Mouse (Mus musculus) CH12.LX (cell line): ENCODE results near the gene Fbxl17. TPM values are rescaled to one million over a fixed set of nuclear protein-coding genes. Genes with fewer than 3 reads are reported as not detected.

Experiments used
- DNase-seq: peaks from one replicate; pipeline ENCODE4 v3.0.0-alpha.2; 2013; ENCODE audit errors: extremely low read depth
- H3K27ac ChIP-seq: 2 replicates; pipeline ENCODE4 v1.5.1; 2012; ENCODE audit warnings: low read depth, mild to moderate bottlenecking, control low read depth, moderate library complexity; ENCODE audit not compliant: insufficient read depth
- H3K27me3 ChIP-seq: replicated peaks from 2 replicates; pipeline ENCODE3; 2012; ENCODE audit warnings: inconsistent platforms
- H3K36me3 ChIP-seq, 2 experiments: replicated peaks in 1 of 2; 2 replicates each; pipeline versions ENCODE3 to v1.6.1; 2012; ENCODE audit warnings: inconsistent platforms in 1 of 2, low read length in 1 of 2, mild to moderate bottlenecking in 1 of 2, mixed read lengths in 1 of 2, moderate library complexity in 1 of 2; ENCODE audit not compliant: control insufficient read depth in 1 of 2, insufficient read depth in 1 of 2
- H3K4me1 ChIP-seq, 2 experiments: 2 replicates each; pipeline ENCODE4 v1.6.1; 2012; ENCODE audit warnings: inconsistent platforms in 1 of 2, moderate library complexity in 1 of 2; ENCODE audit not compliant: insufficient read depth in 2 of 2, control insufficient read depth in 1 of 2
- H3K4me2 ChIP-seq: 2 replicates; pipeline ENCODE4 v1.6.1; 2012; ENCODE audit warnings: low read depth, mild to moderate bottlenecking, control low read depth; ENCODE audit not compliant: poor library complexity, insufficient read depth, severe bottlenecking
- H3K4me3 ChIP-seq, 3 experiments: fragments of 150-350 bp in 1 of 3; sonication (generic) in 1 of 3; replicated peaks in 1 of 3; 2 replicates each; pipeline versions ENCODE3 to v1.5.1; 2011 to 2012; ENCODE audit warnings: low read depth in 2 of 3, low read length in 2 of 3, mild to moderate bottlenecking in 2 of 3, moderate library complexity in 2 of 3, control low read depth in 1 of 3, improper control_type of control experiment in 1 of 3, inconsistent platforms in 1 of 3, mixed read lengths in 1 of 3; ENCODE audit not compliant: poor library complexity in 1 of 3
- H3K79me2 ChIP-seq: replicated peaks from 2 replicates; pipeline ENCODE4 v1.6.1; 2012; ENCODE audit warnings: mild to moderate bottlenecking, moderate library complexity; ENCODE audit not compliant: control insufficient read depth, poor library complexity, insufficient read depth, severe bottlenecking; ENCODE audit errors: extremely low read depth
- H3K9ac ChIP-seq: 2 replicates; pipeline ENCODE4 v1.6.1; 2012; ENCODE audit warnings: low read depth, mild to moderate bottlenecking, control low read depth, moderate library complexity; ENCODE audit not compliant: insufficient read depth
- H3K9me3 ChIP-seq: replicated peaks from 2 replicates; pipeline ENCODE3; 2012; ENCODE audit warnings: low read length, inconsistent platforms, mixed read lengths
- BHLHE40 ChIP-seq: IDR thresholded peaks from 2 replicates; pipeline ENCODE4 v1.6.1; 2011; ENCODE audit warnings: mild to moderate bottlenecking, low read depth, low read length, improper control_type of control experiment
- CTCF ChIP-seq, 2 experiments: IDR thresholded peaks in 1 of 2; conservative IDR thresholded peaks in 1 of 2; 2 replicates each; pipeline ENCODE4 v1.5.1; 2011 to 2012; ENCODE audit warnings: low read depth in 2 of 2, low read length in 2 of 2, improper control_type of control experiment in 1 of 2, inconsistent platforms in 1 of 2, mild to moderate bottlenecking in 1 of 2, moderate library complexity in 1 of 2
- ELF1 ChIP-seq: IDR thresholded peaks from 2 replicates; pipeline ENCODE4 v1.6.1; 2014; ENCODE audit warnings: low read depth, mild to moderate bottlenecking, inconsistent platforms, low read length, improper control_type of control experiment
- HCFC1 ChIP-seq: IDR thresholded peaks from 2 replicates; pipeline ENCODE4 v1.6.1; 2012; ENCODE audit warnings: low read depth, mild to moderate bottlenecking, inconsistent platforms, low read length, improper control_type of control experiment
- NRF1 ChIP-seq: IDR thresholded peaks from 2 replicates; pipeline ENCODE4 v1.6.1; 2014; ENCODE audit warnings: low read depth, mild to moderate bottlenecking, inconsistent platforms, low read length, improper control_type of control experiment, moderate library complexity
- PAX5 ChIP-seq: IDR thresholded peaks from 2 replicates; pipeline ENCODE4 v1.6.1; 2012; ENCODE audit warnings: low read length, inconsistent platforms, mixed read lengths
- POLR2A ChIP-seq: IDR thresholded peaks from 2 replicates; pipeline ENCODE4 v1.6.1; 2011; ENCODE audit warnings: low read depth, mild to moderate bottlenecking, improper control_type of control experiment, low read length
- POLR2AphosphoS2 ChIP-seq: IDR thresholded peaks from 2 replicates; pipeline ENCODE4 v1.6.1; 2011; ENCODE audit warnings: low read depth, low read length, improper control_type of control experiment
- RAD21 ChIP-seq: IDR thresholded peaks from 2 replicates; pipeline ENCODE4 v1.6.1; 2011; ENCODE audit warnings: low read depth, mild to moderate bottlenecking, low read length, improper control_type of control experiment, moderate library complexity
- RCOR1 ChIP-seq: conservative IDR thresholded peaks from 2 replicates; pipeline ENCODE4 v1.6.1; 2012; ENCODE audit warnings: low read depth, mild to moderate bottlenecking, inconsistent platforms, low read length, improper control_type of control experiment
- TCF12 ChIP-seq: IDR thresholded peaks from 2 replicates; pipeline ENCODE4 v1.6.1; 2014; ENCODE audit warnings: low read depth, mild to moderate bottlenecking, inconsistent platforms, low read length, improper control_type of control experiment
- USF2 ChIP-seq: conservative IDR thresholded peaks from 2 replicates; pipeline ENCODE4 v1.6.1; 2011; ENCODE audit warnings: low read depth, low read length, improper control_type of control experiment
- ZC3H11A ChIP-seq: IDR thresholded peaks from 2 replicates; pipeline ENCODE4 v1.6.1; 2012; ENCODE audit warnings: low read depth, mild to moderate bottlenecking, inconsistent platforms, low read length, improper control_type of control experiment
- ZKSCAN1 ChIP-seq: IDR thresholded peaks from 2 replicates; pipeline ENCODE4 v1.6.1; 2012; ENCODE audit warnings: low read depth, inconsistent platforms, low read length, improper control_type of control experiment, borderline replicate concordance
- dilution Hi-C: fragments of 300-500 bp; cut with MboI; formaldehyde crosslinking; loops from 2 replicates; pipeline ENCODE4 v1.14.3; 2020; ENCODE audit warnings: low sequenced_read_pairs; ENCODE audit not compliant: extremely low pct_unique_long_range_greater_than_20kb, extremely low pct_ligation_motif_present
- in situ Hi-C: fragments of 300-500 bp; cut with MboI; formaldehyde crosslinking; loops from 3 replicates; pipeline ENCODE4 v1.14.3; 2019; ENCODE audit warnings: low sequenced_read_pairs, low pct_ligation_motif_present, low pct_unique_long_range_greater_than_20kb, mixed read lengths
- polyA plus RNA-seq: library from polyadenylated mRNA; unstranded; fragments of >175 nt; gene quantifications from 2 replicates; pipeline ENCODE4 v1.2.1, GENCODE M21; 2012; ENCODE audit warnings: low read depth; ENCODE audit not compliant: insufficient read length
- total RNA-seq, 2 experiments: library from RNA; depleted of rRNA; stranded (reverse); fragments of 300-350 nt in 1 of 2; fragments of >200 nt in 1 of 2; gene quantifications; 2 replicates each; pipeline ENCODE4 v1.2.3; 2012 to 2014

Fbxl17 gene
- total and polyA plus RNA-seq, 3 experiments, result 4.0 to 6.9 (median 4.3) TPM

DNA sequence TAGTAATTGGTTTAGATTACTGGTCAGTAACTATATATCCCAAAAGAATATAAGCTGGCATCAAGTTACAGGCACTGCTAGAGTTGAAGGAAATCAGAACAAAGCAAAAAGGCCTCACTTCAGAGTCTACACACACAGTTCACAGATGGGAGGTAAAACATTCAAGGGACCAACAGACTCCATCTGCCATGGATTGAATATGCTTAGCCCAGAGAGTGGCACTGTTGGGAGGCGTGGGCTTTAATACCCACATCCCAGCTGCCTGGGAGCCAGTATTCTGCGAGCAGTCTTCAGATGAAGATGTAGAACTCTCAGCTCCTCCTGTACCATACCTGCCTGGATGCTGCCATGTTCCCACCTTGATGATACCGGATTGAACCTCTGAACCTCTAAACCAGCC lies 41.8 kb downstream of the Fbxl17 start:
- TF ChIP-seq ELF1, result no peak
- TF ChIP-seq POLR2AphosphoS2, result no peak
- TF ChIP-seq, all 38 proteins: peak for 0
- no peak overlapping the region for H3K9ac ChIP-seq
- dilution Hi-C loops, result no loop called here
- in situ Hi-C loops, result no loop called here
- no peak overlapping the region for H3K4me2 ChIP-seq
- H3K4me3 ChIP-seq, result no peak overlapping the region
- H3K27me3 ChIP-seq, result no peaks in the 10 kb centered on the region
- H3K79me2 ChIP-seq, result no peaks in the 10 kb centered on the region; the same call in 1 of the 2 replicates
- no peaks in the 10 kb centered on the region for H3K9me3 ChIP-seq
- H3K36me3 ChIP-seq, result peaks cover 0 to 11% of the 10 kb centered on the region in 2 experiments
- no peaks in the 10 kb centered on the region for H3K4me1 ChIP-seq
- no peak overlapping the region for H3K27ac ChIP-seq
- DNase-seq, result no peak

DNA sequence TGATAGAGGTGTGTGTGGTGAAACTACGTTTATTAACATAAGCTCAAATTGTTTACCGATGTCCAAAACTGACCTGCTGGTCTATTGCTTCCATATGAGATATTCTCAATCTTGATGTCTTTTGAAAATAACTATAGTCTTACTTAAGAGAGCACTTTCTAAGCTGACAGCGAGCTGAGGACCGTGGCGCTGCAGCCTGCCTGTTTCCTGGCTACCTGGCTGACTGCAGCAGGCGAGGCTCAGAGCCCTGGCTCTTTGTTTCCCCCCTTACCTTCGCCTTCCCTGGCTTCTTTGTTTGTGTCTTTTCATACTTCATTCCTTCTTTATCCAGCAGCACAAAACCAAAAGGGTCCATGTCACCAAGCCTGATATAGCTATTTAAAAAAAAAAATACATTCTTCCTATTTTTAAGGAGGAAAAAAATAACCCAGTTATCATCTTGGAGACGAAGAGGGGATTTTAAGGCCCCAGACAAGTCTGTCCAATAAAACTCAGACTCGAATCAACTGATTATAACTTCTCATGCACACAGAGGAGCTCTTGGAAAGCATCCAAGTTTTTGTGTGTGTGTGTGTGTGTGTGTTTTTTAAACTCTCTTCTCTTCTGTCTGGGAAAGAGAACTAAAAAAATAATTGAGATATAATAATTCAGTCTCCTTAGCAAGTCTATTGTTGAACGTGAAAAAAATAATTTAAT lies 48.4 kb downstream of the Fbxl17 start:
- dilution Hi-C loops, result no loop called here
- Histone ChIP-seq H3K4me3 (no peak overlapping the region), H3K4me1 (no peaks in the 10 kb centered on the region), H3K4me2 (no peak overlapping the region), H3K27me3 (no peaks in the 10 kb centered on the region), H3K27ac (no peak overlapping the region), H3K79me2 (no peaks in the 10 kb centered on the region), H3K36me3 (peaks cover 0 to 7% of the 10 kb centered on the region in 2 experiments), H3K9ac (no peak overlapping the region), H3K9me3 (no peaks in the 10 kb centered on the region)
- TF ChIP-seq ZKSCAN1 (no peak), RCOR1 (no peak), CTCF (conservative IDR thresholded peaks at IDR 0.05 in 1 of 2, IDR thresholded peaks at IDR 0.05 in 1 of 2; ENCODE audit: low read depth in 2 of 2, low read length in 2 of 2) (no peak), NRF1 (no peak), HCFC1 (no peak), BHLHE40 (no peak), TCF12 (no peak), POLR2A (no peak)
- in situ Hi-C loops, result no loop called here
- DNase-seq, result no peak

DNA sequence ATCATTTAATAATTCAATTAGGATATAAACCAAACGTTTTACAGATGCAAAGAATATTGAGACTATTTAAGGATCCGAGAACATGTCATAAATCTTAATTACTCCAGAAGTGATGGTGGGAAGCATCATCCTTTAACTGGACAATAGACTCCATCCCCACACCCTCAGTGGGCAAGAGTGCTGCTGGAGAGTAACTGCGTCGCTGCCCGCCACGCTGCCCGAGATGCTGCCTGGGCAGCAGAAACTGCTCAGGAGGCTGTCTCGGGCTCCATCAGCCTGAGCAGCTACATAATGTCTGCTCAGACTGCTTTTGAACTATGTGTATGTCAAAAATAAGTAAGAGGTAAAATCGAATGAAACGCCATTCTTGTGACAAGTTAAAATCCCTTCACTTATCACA lies 52.1 kb downstream of the Fbxl17 start:
- dilution Hi-C loops (no loop called here), in situ Hi-C loops (no loop called here)
- H3K4me2 ChIP-seq, result no peak overlapping the region
- no peaks in the 10 kb centered on the region for H3K27me3 ChIP-seq
- no peaks in the 10 kb centered on the region for H3K9me3 ChIP-seq
- H3K9ac ChIP-seq, result no peak overlapping the region
- H3K27ac ChIP-seq, result no peak overlapping the region
- H3K36me3 ChIP-seq, result peaks cover 0 to 10% of the 10 kb centered on the region in 2 experiments
- H3K4me3 ChIP-seq, result no peak overlapping the region
- no peaks in the 10 kb centered on the region for H3K4me1 ChIP-seq
- DNase-seq, result no peak
- no peaks in the 10 kb centered on the region for H3K79me2 ChIP-seq
- TF ChIP-seq RAD21, result no peak
- TF ChIP-seq ZC3H11A, result no peak
- no peak for TF ChIP-seq PAX5
- no peak for TF ChIP-seq USF2
- no peak for TF ChIP-seq TCF12
